Mouse (Mus musculus) 3134 (cell line): ENCODE data around the gene Krt8.
"Not testable (repeated sequence)": the region's sequence is repeated elsewhere in the genome, so short reads cannot be mapped to it uniquely, and the experiment has no call there.

Experiments
- DNase-seq: peaks from one replicate; pipeline ENCODE4 v3.0.0-alpha.2; 2011; ENCODE audit warnings: low spot score; ENCODE audit not compliant: insufficient read length; ENCODE audit errors: extremely low read depth

The Krt8 gene

DNA sequence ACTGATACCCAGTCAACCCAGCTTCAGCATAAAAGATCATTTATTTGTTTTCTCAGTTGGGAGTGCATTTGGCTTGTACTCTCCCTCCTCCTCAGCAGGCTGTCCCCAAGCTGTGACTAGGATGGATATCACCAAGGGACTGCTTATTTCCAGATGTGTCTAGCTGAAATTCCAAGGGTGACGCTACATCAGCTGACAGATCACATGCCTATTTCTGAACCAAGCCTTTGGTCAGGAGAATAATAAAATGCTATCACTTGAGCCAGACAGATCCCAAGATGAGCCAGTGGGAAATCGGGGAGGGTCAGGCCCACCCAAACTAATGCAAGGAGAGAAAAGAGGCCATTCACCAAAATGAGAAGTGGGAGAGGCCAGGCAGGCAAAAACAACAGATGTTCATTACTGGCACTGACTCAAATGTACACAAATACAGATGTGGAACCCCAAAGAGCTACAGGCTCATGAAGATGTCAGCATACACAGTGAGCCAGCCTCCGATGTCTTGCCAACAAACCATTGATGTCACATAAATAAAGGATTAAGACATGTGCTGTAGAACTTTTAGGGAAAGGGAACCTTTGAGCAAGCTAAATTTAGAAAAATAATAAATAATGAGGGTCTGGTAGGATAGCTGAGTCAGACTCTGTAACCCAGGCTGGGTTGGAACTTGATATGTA lies 6.4 kb upstream of the Krt8 start:
- DNase-seq: peak; percentile 44

GRCm38 (mm10) chr15:102007097-102008069 lies 3.1 kb upstream of the Krt8 start:
- DNase-seq: peak; percentile 68

DNA sequence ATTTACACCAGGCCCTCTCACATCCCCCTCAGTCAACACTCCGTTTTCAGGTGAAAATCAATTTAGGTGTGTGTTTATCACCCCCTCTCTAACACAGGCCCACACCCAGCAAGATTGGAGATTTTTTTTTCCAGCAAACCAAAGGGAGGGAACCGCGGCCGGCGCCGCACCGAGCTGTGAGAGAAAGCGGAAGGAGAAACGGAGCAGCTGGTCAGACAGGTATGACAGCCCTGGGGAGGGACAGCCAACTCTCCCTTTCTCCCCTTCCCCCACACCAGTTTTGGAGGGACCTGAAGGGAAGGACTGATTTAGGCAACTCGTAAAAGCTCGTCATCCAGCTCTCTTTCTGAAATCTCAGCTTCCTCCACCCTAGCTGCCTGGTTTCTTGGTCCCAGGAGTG lies 2.0 kb upstream of the Krt8 start:
- DNase-seq: no peak

DNA sequence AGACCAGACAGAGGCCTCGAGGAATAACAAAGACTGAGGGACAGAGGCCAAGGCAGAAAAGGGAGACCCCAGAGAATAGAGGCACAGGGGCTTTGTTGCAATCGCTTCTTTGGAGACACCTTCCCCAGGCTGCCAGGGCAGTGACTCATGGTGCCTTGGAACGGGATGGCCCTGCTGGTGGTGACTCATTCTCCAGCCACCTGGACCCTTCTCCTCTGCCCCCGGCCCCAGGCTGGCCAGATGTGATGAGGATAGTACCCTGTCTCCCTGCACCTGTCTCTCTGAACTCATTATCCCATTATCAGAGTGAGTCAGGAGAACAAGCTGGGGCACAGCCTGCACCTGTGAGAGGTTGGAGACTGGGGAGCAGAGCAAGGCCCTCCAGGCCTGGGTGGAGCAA lies 1.0 kb upstream of the Krt8 start:
- peak; percentile 71 for DNase-seq

DNA sequence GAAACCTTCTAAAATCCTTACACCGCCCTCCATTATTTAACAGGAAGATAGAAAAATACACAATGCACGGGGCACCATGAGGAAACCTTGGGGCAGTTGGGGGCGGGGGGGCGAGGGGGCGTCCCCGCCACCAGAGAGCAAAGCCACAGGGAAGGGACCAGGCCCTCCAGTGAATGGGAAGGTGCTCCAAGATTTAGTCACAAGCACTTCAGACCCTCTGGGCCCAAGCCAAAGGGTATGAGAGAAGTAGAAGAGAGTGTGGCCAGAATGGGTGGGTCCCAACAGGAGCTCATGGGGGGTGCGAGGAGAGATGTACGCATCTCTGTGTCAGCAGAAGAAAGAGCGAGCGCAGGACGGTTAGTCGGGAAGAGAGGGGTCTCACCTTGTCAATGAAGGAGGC lies 766 bp downstream of the Krt8 start:
- no peak for DNase-seq

- no peak for DNase-seq
Measured at GRCm38 (mm10) chr15:102002646-102003488, 1.4 kb downstream of the Krt8 start.

GRCm38 (mm10) chr15:101999676-102000335 lies 4.5 kb downstream of the Krt8 start:
- no peak for DNase-seq

DNA sequence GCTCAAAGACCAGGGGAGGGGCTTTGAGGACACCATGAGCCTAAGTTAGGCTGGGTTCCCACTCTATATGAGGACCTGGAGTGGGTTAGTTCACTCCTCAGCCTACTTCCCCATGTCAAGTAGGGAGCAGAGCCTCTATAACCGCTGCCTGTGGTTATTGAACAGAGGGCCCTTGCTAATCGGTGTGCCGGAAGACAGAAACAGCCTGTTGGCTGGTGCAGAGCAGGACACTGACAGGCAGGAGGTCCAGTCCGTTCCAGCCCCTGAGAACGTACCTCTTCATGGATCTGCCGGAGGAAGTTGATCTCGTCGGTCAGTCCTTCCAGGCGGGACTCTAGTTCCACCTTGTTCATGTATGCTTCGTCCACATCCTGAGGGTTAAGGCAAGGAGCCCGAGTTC lies 5.1 kb downstream of the Krt8 start:
- DNase-seq: no peak

GRCm38 (mm10) chr15:101996450-101997078 lies 7.7 kb downstream of the Krt8 start:
- DNase-seq: not testable (repeated sequence)

- DNase-seq: no peak
Measured at GRCm38 (mm10) chr15:101995484-101996236, 8.6 kb downstream of the Krt8 start.

DNA sequence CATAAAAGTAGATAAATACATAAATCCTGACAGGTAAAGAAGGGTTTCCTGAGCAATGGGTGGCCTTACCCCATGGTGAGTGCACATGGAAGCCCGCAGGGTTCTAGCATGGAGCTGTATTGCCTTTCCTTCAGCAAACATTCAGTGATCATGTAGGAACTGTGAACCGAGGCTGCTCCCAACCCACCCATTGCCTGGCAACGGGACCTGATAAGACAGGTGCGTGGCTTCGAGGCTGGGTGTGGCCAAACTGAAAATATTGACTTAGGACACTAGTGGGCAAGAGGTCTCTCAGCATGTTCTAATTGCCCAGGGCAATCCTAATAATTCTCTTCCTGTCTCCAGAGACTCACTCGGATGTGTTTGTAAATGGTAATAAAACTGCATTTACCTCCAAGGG lies 9.9 kb downstream of the Krt8 start:
- DNase-seq: no peak

- no peak for DNase-seq
Measured at GRCm38 (mm10) chr15:101990946-101991345, 13.3 kb downstream of the Krt8 start.

DNA sequence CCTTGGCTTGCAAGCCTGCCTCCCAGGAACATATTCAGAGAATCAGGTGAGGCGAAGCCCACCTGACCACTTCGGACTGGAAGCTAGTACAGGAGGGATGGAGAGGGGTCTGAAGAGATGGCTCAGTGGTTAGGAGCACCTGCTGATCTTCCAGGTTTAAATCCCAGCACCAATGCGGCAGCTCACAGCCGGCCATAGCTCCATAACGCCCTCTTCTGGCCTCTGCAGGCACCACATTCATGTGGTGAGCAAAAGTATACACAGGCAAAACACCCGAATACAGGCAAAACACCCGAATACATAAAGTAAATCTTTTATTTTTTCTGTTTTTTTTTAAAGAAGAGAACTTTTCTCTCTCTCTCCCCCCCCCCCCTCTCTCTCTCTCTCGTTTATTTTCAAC lies 15.6 kb downstream of the Krt8 start:
- no peak for DNase-seq

DNA sequence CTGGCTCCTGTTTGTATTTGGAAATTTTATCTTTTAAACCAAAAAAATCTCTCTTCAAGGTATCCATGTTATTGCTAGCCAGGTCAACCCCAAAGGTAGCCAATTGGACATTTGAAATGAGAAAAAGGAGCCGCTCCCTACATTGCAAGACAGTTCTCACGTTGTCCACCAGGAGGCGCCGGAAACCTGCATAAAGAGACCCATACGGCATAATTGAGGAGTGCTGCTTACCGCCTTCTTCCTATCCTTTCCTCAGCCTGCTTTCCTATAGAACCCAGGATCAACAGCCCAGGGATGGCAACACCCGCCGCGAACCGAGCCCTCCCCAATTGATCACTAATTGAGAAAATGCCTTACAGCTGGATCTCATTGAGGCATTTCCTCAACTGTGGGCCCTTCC lies 16.2 kb downstream of the Krt8 start:
- DNase-seq: peak; percentile 64

- DNase-seq: no peak
Measured at GRCm38 (mm10) chr15:101984746-101985145, 19.5 kb downstream of the Krt8 start.

DNA sequence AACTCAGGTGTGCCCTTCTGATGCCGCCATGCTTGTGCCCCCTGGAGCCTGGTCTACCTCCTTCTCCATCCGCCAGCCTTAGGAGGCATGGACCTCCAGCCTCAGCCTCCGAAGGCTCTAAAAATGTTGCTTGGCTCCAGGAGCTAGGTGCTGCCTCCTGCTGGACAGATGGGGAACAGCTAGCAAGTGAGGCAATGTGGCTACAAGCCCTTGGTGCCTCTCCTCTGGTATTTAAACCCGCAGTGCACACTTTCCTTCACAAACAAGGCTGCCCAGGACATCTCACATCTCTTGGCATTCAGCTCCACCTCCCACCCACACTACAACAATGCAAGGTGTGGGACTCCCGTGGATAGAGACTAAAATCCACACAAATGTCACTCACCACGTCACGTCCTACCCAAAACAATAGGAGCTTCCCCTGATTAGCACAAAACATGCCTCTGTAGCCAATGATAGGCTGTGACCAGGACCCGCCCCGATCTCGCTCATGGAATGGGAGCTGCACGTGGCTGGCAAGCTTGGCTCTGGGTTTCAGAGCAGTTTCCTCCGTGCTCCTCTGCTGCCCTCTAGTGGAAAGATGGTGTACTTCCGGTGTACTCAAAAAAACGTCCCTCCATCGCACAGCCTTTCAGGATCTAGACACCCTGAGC lies 20.2 kb downstream of the Krt8 start:
- DNase-seq: peak; percentile 87

DNA sequence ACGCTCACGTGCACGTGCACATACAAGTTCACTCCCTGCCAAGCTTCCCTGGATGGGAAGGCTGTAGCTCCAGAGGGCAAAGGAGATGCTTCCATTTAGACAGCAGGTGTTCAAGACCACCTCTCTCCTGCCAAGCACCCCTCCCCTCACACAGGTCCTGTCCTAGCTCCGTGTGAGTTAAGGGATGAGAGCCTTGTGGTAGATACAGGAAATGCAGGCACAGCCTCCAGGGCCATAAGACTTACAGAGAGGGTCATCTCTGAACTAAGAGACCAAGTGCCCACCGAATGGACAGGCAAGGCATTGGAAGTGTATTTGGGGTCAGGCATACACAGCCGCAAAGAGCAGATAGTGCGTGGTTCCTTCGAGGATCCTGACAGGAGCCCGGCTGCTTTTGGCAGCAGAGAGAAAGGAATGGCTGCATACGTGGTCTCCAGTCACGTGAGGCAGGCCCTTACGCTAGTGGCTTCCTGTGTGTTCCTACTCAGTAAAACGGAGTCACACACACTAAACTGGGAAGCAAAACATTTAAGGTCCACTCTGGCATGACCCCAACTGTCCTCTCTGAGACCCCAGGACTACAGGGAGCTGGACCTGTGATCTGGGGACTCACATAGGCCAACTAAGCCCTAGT lies 20.9 kb downstream of the Krt8 start:
- DNase-seq: no peak

DNA sequence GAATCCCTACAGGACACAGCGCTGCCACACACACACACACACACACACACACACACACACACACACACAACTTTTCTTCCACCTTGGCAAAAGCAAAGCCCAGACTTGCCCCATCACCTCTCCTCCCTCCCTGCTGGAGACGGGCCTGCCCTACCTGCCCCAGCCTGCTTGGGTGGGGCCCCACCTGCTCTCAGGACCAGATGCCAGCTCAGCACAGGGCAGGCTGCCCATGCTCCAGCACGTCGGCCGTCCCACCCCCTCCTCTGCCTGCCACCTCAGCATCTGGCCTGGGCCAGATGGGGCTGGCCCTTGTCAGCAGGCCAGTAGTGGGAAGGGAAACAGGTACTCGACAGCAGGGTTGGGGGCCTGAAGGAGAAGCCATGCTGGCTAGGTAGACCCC lies 23.4 kb downstream of the Krt8 start:
- DNase-seq: peak; percentile 63
